Mouse (Mus musculus): ENCODE results near the gene Cpne5.
"Not testable (repeated sequence)": the region's sequence is repeated elsewhere in the genome, so short reads cannot be mapped to it uniquely, and the experiment has no call there.

Gene Cpne5

DNA sequence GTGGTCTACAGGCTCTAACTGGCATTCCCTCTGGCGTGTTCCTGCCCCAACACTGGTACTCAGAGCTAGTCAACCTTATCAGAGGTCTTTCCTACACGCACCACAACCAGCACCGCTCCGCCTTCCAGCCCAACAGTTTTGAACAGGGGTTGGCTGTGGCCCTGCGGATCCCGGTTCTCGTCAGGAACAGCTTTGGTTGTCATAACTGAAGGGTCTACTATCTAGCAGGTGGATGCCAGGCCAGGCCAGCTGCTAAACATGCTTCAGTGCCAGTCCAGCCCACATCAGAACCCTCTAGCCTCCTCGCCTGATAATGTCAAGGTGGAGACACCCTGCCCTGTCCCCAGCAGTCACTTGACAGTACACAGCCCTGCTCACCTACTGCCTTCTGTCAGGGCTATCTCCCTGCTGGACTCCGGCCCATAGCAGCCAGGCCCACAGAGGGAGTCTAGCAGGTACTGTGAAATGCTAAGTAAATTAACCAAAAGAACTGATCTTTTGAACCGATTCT lies 19.1 kb upstream of the Cpne5 start:
- no peak for DNase-seq (ENCODE audit: low spot score in 2 of 2)

GRCm38 (mm10) chr17:29256507-29256906 lies 18.5 kb upstream of the Cpne5 start:
- no peak for DNase-seq (ENCODE audit: low spot score in 2 of 2)

- DNase-seq (ENCODE audit: low spot score in 2 of 2): not testable (repeated sequence)
Observed at GRCm38 (mm10) chr17:29254784-29255183, 16.8 kb upstream of the Cpne5 start.

GRCm38 (mm10) chr17:29253684-29254083 lies 15.7 kb upstream of the Cpne5 start:
- no peak for DNase-seq (ENCODE audit: low spot score in 2 of 2)

DNA sequence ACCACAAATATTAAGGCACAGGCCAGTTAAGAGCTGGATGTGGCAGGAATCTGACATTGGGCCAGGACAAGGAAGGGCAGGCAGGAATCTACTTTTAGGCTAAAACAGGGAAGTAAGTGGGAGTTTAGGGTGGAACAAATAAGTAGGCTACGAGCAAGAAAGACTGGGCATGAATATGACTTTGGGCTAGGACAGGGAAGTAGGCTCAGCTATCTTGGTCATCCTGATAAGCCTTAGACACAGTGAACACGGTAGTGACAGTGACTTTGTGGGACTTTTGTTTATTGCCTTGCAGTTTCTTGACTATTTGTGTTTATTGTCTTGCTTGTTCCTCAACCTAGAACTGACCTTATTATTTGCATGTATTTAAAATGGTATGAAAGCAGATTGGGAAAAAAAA lies 15.3 kb upstream of the Cpne5 start:
- no peak for DNase-seq (ENCODE audit: low spot score in 2 of 2)

DNA sequence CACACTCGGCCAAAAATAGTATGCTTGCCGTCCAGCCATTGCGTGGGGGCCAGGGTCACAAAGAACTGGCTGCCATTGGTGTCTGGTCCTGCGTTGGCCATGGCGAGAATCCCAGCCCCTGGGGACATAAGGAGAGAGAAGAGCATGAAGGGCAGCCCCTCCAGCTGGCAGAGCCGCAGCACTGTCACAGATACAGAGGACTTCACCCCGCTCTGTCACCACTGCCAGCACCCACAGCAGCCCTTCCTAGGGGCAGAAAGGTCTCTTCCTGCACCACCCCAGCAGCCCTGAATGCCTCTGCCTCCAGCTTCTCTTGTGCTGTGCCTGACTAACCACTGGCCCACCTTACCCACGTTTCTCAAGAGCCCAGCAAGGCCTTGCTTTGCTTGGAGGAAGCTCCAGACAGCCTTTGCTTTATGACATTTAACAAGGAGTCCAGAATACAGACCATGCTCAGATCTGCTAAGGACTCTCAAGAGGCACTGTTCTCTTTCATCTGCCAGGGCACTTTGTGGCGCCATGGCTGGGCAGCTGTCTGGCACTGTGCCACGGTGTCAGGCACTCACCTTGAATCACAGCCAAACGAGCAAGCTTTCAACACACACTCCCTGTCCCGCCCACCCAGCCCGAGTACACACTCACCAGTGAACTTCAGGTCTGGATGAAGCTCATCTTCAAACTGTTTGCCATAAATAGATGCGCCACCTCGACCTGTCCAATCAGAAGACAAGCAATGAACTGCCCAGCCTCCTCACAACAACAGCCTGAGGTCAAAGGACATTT lies 13.8 kb upstream of the Cpne5 start:
- DNase-seq (ENCODE audit: low spot score in 2 of 2): no peak

DNA sequence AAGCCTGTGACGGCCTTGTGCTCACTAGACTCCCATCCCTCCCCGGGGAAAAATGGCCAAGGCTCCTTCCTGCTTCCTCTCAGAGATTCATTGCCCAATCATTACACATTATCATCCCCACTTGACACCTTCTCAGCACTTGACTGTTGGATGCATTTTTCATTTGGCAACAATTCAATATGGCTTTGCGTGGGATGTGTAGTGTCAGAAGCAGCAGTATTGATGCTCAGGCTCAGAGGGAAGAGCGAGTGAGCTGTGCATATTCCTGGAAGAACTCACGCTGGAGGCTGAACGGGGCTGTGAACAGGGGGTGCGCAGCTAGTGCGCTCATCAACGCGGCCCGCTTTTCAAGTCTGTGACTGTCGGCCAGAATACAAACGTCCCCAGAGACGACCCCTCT lies 13.0 kb upstream of the Cpne5 start:
- not testable (repeated sequence) for DNase-seq (ENCODE audit: low spot score in 2 of 2)

DNA sequence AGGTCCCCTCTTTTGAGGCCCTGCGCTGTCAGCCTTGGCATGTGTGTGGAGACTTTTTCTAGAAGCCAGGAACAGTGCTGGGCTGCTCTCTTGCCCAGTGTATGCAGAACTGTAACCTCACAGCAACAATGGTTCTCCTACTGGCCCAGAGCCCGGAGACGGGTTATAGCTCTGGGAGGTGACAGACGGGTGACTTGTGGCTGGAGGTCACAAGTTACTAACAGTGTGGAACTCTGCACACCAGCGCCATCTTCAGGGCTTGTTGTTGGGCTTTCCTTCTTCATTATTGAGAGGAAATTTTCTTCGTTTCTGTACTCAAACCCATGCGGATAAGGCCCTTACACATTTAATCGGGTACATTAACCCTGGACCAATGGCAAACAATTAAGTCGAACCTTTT lies 11.5 kb upstream of the Cpne5 start:
- DNase-seq (ENCODE audit: low spot score in 2 of 2): peak in 1 of 2 experiments; percentile 66

GRCm38 (mm10) chr17:29247881-29248280 lies 9.9 kb upstream of the Cpne5 start:
- DNase-seq (ENCODE audit: low spot score in 2 of 2): no peak

DNA sequence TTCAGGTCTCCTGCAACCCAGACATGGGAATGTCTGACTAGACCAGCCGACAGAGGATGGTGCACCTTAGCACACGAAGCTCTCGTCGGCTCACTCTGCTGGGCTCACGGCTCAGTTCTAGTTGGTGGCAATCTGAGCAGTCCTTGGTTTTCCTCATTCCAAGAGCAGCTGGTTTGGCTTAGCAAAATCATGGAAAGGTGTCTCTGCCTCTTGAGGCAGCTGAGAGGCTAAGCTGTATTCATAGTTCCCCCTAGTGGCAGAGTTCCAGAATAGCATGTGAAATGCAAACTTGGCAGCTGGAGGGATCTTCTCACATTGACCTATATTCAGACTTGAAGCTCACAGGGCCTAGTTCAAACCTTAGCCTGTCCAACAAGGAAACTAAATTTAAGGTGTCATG lies 8.6 kb upstream of the Cpne5 start:
- DNase-seq (ENCODE audit: low spot score in 2 of 2): no peak

- DNase-seq (ENCODE audit: low spot score in 2 of 2): peak in 1 of 2 experiments; percentile 51
Observed at GRCm38 (mm10) chr17:29245725-29246124, 7.8 kb upstream of the Cpne5 start.

- no peak for DNase-seq (ENCODE audit: low spot score in 2 of 2)
Observed at GRCm38 (mm10) chr17:29244912-29245311, 6.9 kb upstream of the Cpne5 start.

- DNase-seq (ENCODE audit: low spot score in 2 of 2): no peak
Observed at GRCm38 (mm10) chr17:29238421-29238945, 516 bp upstream of the Cpne5 start.

DNA sequence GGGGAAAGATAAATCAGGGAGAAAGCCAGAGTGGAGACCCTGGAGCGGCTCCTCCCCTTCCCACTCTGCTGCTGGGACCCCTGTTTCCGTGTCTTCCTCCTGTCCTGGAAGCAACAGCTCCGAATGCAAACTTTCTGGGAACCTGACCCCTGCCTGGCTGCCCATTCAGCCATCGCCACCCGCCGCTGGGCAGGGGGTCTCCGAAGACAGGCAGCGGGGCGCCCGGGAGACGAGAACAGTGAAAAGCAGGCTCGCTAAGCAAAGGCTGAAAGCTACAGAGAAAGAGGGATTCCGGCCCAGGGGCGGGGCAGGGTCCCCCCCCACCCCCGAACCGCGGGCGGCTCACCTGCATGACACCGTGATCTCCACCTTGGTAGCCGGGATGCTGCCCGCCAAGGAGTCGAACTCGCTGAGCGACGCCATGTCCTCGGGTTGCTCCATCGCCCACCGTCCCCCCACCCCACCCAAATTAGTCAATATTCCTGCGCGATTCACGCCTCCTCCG lies 648 bp downstream of the Cpne5 start:
- DNase-seq (ENCODE audit: low spot score in 2 of 2): no peak

DNA sequence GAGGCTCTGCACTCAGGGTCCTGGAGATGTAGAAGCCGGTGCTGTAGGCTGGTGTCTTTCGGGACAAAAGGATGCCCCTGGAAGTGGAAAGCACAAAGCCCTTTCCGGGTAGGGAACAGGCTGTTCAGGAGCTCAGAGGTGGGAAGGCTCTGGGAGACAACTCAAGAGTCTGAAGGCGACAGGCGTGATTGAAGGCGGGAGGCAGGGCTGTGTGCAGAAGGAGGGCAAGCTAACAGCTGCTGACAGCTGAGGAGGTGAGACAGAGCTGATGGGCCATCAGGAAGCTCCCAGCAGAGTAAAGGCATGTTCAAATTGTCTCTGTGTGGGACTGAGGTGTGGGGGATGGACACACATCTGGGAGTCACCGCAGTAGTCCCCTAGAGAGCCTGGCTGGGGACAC lies 1.9 kb downstream of the Cpne5 start:
- no peak for DNase-seq (ENCODE audit: low spot score in 2 of 2)

DNA sequence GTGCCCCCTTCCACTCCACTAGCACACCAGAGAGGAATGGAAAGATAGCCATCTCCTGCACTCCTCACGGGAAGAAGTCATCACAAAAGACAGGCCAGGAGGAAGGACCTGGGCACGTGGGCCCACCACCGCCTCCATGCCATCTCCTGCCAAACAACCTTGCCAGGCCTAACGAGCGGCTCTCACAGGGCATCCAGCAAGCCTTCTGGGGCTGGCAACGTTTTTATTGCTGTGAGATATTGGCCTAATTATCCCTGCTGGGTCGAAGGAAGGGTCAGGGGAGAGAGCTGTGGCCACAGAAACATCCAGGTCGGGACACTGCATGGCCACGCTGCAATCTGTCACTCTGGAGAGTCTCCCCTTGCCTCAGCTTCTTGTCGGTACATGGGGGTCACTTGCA lies 6.9 kb downstream of the Cpne5 start:
- DNase-seq (ENCODE audit: low spot score in 2 of 2): no peak

- DNase-seq (ENCODE audit: low spot score in 2 of 2): no peak
Observed at GRCm38 (mm10) chr17:29220631-29221030, 17.3 kb downstream of the Cpne5 start.

DNA sequence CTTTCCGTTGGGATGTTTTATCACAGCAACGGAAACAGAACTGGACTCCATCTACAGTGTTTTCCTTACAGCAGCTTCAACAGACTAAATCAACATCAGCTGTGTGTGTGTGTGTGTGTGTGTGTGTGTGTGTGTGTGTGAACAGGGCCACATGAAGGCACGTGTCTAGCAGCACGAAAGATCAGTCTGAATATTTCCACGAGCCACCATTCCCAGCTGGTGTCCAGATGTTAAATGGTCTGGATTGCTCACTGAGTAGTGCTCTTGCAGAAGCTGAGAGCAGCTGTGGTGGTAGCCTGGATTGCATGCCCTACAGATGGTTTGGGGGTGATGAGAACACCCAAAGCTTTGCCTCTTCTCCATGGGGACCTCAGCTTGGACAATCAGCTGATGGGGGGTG lies 19.9 kb downstream of the Cpne5 start:
- no peak for DNase-seq (ENCODE audit: low spot score in 2 of 2)

GRCm38 (mm10) chr17:29216078-29216477 lies 21.9 kb downstream of the Cpne5 start:
- DNase-seq (ENCODE audit: low spot score in 2 of 2): no peak

- DNase-seq (ENCODE audit: low spot score in 2 of 2): no peak
Observed at GRCm38 (mm10) chr17:29214655-29215054, 23.3 kb downstream of the Cpne5 start.

GRCm38 (mm10) chr17:29214193-29214456 lies 23.8 kb downstream of the Cpne5 start:
- DNase-seq (ENCODE audit: low spot score in 2 of 2): no peak

- no peak for DNase-seq (ENCODE audit: low spot score in 2 of 2)
Observed at GRCm38 (mm10) chr17:29213381-29214192, 24.4 kb downstream of the Cpne5 start.

DNA sequence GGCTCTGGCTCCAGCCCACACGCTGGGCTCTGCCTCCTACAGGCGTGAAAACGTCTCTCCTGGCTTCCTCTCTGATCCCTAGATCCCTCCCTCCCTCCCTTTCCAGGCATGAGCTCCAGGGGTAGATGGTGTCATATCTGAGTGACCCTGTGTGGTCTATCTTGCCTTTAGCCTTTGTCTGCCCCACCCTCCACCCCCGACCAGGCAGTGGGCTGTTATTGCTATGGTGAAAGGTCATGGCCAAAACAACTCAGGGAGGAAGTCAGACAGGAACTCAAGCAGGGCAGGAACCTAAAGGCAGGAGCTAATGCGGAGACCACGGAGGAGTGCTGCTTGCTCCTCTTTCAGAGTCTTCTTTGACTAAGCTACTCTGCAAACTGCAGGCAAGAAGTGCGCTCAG lies 26.1 kb downstream of the Cpne5 start:
- no peak for DNase-seq (ENCODE audit: low spot score in 2 of 2)
